Mouse (Mus musculus) adrenal gland, adult 2 months (tissue): Measurements from ENCODE around the gene Chmp3. TPM values are rescaled to one million over a fixed set of nuclear protein-coding genes. Genes with fewer than 3 reads are reported as not detected.

ENCODE experiments used
- DNase-seq: peaks from one replicate; pipeline ENCODE4 v3.0.0; 2021
- polyA plus RNA-seq: library from polyadenylated mRNA; depleted of rRNA; stranded (reverse); fragments of >200 nt; gene quantifications from 2 replicates; pipeline ENCODE4 v1.2.3, GENCODE M21; 2012; rRNA removed
- total RNA-seq, 2 experiments: library from RNA; stranded (reverse); gene quantifications; 2 replicates each; pipeline ENCODE4 v1.2.3; 2021

The Chmp3 gene
- total and polyA plus RNA-seq, 3 experiments: 21.7 to 143 (median 141) TPM

DNA sequence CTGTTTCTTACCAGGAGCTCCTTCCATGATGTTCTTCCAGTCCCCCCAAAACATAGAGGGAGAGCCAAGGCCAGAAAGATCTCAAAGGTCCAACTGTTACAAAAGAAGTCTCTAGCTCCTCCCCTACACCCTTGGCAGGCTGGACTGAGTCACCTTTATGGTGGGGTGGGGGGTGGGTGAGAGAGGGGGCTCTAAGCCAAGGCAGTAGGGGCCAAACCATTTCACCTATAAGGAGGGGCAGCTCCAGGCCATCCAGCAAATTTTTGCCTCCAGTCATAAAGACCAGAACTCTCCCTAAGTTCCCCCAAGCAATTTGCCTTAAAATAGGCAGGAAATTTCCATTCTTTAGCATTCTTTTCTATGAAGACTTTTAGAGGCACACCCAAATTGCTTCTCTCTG lies 65.4 kb downstream of the Chmp3 start:
- DNase-seq: peak; percentile 19

DNA sequence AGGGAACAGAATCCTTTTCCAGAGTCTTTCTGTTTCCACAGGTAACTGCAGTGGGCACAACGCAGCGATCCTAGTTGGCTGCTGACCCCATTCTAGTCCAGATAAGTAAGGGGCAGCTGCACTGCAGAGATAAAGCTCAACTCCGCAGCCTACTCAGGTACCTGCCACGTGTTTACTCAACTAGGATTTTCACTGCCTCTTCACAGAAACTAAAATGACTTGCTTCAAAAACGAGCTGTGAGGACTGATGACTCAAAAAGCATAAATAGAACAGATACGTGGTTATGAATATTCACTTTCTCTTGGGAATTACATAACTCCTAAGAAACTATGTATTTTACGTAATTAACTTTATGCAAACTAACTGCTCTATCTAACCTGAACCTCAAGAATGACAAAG lies 66.4 kb downstream of the Chmp3 start:
- DNase-seq: no peak

GRCm38 (mm10) chr6:71613225-71613624 lies 69.6 kb downstream of the Chmp3 start:
- DNase-seq: no peak

DNA sequence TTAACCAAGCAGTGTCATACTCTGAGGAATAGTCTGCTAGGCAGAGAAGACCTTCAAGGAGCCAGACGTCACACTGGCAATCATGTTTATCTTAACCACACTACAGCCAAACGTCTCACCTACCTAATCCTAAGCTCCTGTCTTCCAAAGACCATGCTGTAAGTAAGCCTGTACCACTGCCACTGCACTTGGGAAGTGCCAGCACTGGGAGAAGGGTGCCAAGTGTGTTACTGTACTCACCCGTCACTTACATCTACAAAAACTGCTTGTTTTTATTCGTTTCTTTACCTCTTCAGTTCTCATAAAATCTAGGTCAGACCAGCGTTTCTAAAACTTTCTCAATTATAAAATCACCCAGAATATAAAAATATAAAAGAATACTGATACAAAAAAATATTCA lies 73.4 kb downstream of the Chmp3 start:
- DNase-seq: no peak

DNA sequence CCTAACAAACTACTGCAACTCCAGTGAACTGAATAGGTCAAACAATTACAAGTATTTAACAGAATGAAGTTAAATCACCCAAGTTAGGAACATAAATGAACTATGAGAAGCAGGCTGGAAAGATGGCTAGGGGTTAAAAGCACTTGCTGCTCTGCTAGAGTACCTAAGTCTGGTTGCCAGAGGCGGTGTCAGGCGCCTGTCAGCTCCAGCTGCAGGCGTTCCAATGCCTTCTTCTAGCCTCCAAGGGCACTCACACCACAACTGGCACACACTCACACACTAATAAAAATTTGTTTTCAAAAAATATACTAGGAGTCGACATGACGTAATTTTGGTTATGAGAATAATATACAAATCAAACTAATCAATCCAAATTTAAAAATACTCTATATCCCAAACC lies 78.0 kb downstream of the Chmp3 start:
- no peak for DNase-seq

- DNase-seq: peak; percentile 38
Observed at GRCm38 (mm10) chr6:71621981-71622380, 78.4 kb downstream of the Chmp3 start.

GRCm38 (mm10) chr6:71624723-71625122 lies 81.1 kb downstream of the Chmp3 start:
- DNase-seq: no peak

DNA sequence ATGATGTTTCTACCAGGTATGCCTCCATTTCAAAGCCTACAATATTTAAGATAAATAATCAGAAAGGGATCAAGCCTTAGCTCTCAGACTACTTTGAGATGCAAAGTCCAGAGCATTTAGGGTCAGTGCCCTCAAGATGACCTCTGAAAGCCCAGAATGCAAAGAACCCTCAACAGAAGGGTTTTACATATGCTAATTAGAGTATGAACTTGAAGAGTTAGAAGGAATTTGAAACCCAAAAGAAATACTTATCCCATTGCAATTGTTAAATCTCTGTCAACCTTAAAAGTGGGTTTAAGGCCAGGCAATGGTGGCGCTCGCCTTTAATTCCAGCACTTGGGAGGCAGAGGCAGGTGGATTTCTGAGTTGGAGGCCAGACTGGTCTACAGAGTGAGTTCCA lies 82.4 kb downstream of the Chmp3 start:
- DNase-seq: no peak

DNA sequence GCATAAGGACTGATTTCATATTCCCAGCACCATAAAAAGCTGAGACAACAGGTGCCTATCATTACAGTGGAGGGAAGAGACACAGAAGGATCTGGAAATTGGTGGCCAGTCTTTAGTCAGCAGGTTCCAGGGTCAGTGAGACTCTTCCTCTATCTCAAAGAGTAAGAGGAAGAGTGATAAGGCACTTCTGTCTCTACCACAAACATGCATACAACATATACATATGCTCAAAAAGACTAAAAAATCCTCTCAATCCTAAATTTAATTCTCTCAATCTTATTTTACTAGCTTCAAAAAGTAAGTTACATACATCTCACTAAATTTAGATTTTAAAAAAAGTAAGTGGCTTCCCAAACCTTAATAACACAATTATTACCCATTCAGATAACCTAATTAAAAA lies 83.7 kb downstream of the Chmp3 start:
- no peak for DNase-seq

DNA sequence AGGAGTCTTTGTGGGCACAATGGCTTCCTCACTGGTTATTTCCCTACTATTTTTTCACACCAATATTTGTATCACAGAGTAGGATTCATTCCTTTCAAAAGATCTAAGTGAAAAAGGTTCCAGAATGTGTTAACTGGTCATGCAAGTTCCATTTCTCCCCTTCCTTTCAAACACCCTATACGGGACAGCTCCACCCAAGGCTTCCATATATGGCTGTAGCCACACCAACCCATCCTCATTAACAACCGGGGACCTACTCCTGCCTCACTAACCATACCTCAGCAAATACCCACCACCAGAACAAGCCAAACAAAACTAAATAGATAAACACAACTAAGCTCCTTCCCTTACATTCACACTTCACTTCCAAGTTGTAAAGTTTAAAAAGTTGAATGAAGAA lies 87.6 kb downstream of the Chmp3 start:
- DNase-seq: no peak

GRCm38 (mm10) chr6:71631706-71632461 lies 88.3 kb downstream of the Chmp3 start:
- no peak for DNase-seq

Other genes starting within 250 kb of the Chmp3 start
- gene Smyd1, start 221.6 kb upstream of the Chmp3 start, total RNA-seq: under 1 TPM in 1 of 2 experiments, not detected in 1; 0.41 TPM
- 0.09 TPM in 2 replicates for gene Smyd1, start 221.6 kb upstream of the Chmp3 start, polyA plus RNA-seq
- under 1 TPM in 1 of 2 experiments, not detected in 1; 0.24 TPM for gene Cd8b1, start 221.0 kb upstream of the Chmp3 start, total RNA-seq
- gene Cd8b1, start 221.0 kb upstream of the Chmp3 start, polyA plus RNA-seq: 0.11 and 0.12 TPM in 2 replicates
- under 1 TPM; 0.09 to 0.38 TPM for gene Cd8a, start 170.4 kb upstream of the Chmp3 start, total RNA-seq
- gene Cd8a, start 170.4 kb upstream of the Chmp3 start, polyA plus RNA-seq: 0.17 TPM in 1 of 2 replicates, not detected in the other
- 10 to 100 TPM; 68.1 to 80.1 TPM for gene Rmnd5a, start 103.2 kb upstream of the Chmp3 start, total RNA-seq
- gene Rmnd5a, start 103.2 kb upstream of the Chmp3 start, polyA plus RNA-seq: 18.3 and 20.9 TPM in 2 replicates
- 10 to 100 TPM; 28.5 to 40.3 TPM for gene Rnf103, start 49.9 kb upstream of the Chmp3 start, total RNA-seq
- gene Rnf103, start 49.9 kb upstream of the Chmp3 start, polyA plus RNA-seq: 37.8 and 49.3 TPM in 2 replicates
- gene Kdm3a, start 89.2 kb downstream of the Chmp3 start, total RNA-seq: 10 to 100 TPM; 21.1 to 31.4 TPM
- 3.1 and 3.3 TPM in 2 replicates for gene Kdm3a, start 89.2 kb downstream of the Chmp3 start, polyA plus RNA-seq
- gene Reep1, start 163.8 kb downstream of the Chmp3 start, total RNA-seq: 1 to 10 TPM; 5.4 to 5.8 TPM
- 2.8 and 3.7 TPM in 2 replicates for gene Reep1, start 163.8 kb downstream of the Chmp3 start, polyA plus RNA-seq